Mouse (Mus musculus) midbrain, postnatal 0 days (tissue): ENCODE measurements around the gene Napa. TPM values are rescaled to one million over a fixed set of nuclear protein-coding genes. Genes with fewer than 3 reads are reported as not detected.

Experiments used
- ATAC-seq: fragments of 200-750 bp; cut with Nextera tagmentation; 2 replicates; pipeline ENCODE4 v1.8.0; 2017; ENCODE audit warnings: moderate number of reproducible peaks, mild to moderate bottlenecking, moderate TSS enrichment, moderate library complexity; ENCODE audit not compliant: low FRiP score
- DNase-seq: peaks from one replicate; pipeline ENCODE4 v3.0.0-alpha.2; 2015; ENCODE audit warnings: low spot score
- H3K27ac ChIP-seq: fragments of 300-500 bp; sonication (generic); 2 replicates; pipeline ENCODE4 v1.5.1; 2014; ENCODE audit warnings: low read depth, mild to moderate bottlenecking, low read length, mixed read lengths
- H3K27me3 ChIP-seq: fragments of 300-500 bp; sonication (generic); 2 replicates; pipeline ENCODE4 v1.6.1; 2014; ENCODE audit warnings: low read length, control low read depth, mixed read lengths; ENCODE audit not compliant: insufficient read depth
- H3K36me3 ChIP-seq: fragments of 300-500 bp; sonication (generic); 2 replicates; pipeline ENCODE4 v1.6.1; 2014; ENCODE audit warnings: low read length, control low read depth, mixed read lengths; ENCODE audit not compliant: insufficient read depth
- H3K4me1 ChIP-seq: fragments of 300-500 bp; sonication (generic); 2 replicates; pipeline ENCODE4 v1.6.1; 2014; ENCODE audit warnings: mild to moderate bottlenecking, control low read depth, antibody characterized with exemption, low read length, mixed read lengths; ENCODE audit not compliant: insufficient read depth
- H3K4me2 ChIP-seq: fragments of 300-500 bp; sonication (generic); 2 replicates; pipeline ENCODE4 v1.6.1; 2014; ENCODE audit warnings: low read depth, mild to moderate bottlenecking, low read length, mixed read lengths; ENCODE audit not compliant: poor library complexity, severe bottlenecking
- H3K4me3 ChIP-seq: fragments of 300-500 bp; sonication (generic); 2 replicates; pipeline ENCODE4 v1.5.1; 2014; ENCODE audit warnings: low read depth, mild to moderate bottlenecking, low read length, moderate library complexity
- H3K9ac ChIP-seq: fragments of 300-500 bp; sonication (generic); replicated peaks from 2 replicates; pipeline ENCODE4 v1.6.1; 2014; ENCODE audit warnings: mild to moderate bottlenecking, low read length, moderate library complexity, mixed read lengths; ENCODE audit not compliant: poor library complexity, severe bottlenecking
- H3K9me3 ChIP-seq: fragments of 300-500 bp; sonication (generic); 2 replicates; pipeline ENCODE4 v1.6.1; 2016; ENCODE audit warnings: low read length, control low read depth
- CTCF ChIP-seq: IDR thresholded peaks from 2 replicates; pipeline ENCODE4 v1.5.1; 2016; ENCODE audit warnings: antibody characterized with exemption, mild to moderate bottlenecking
- WGBS: fragments of 180-500 bp; shearing (Covaris S2); extraction: QIAGEN DNeasy Blood & Tissue Kit; methylation state at CpG from one replicate; pipeline ENCODE4 v1.1.7; 2014; 5-methylcytosine and 5-hydroxymethylcytosine counted together
- polyA plus RNA-seq: library from polyadenylated mRNA; unstranded; fragments of >200 nt; fragmentation: Nextera tagmentation; extraction: Ambion mirVana; gene quantifications from 2 replicates; pipeline ENCODE4 v1.2.1, GENCODE M21; 2015
- total RNA-seq: library from RNA; depleted of rRNA; stranded (reverse); fragments of >200 nt; gene quantifications from 2 replicates; pipeline ENCODE4 v1.2.3, GENCODE M21; 2014

Napa gene
- total and polyA plus RNA-seq, 2 experiments from 2014 or later, result 236 to 403 TPM

- Histone ChIP-seq H3K4me2 (no peak overlapping the region), H3K27ac (no peak overlapping the region), H3K27me3 (no peaks in the 10 kb centered on the region), H3K36me3 (peaks cover 34% of the 10 kb centered on the region), H3K9ac (no peak overlapping the region), H3K4me3 (no peak overlapping the region), H3K9me3 (no peaks in the 10 kb centered on the region), H3K4me1 (peaks cover 6% of the 10 kb centered on the region)
- no peak for DNase-seq
- WGBS, result 83% methylated on average over 15 of the region's 15 CpGs
- TF ChIP-seq CTCF, result no peak
- ATAC-seq, result no peak
Measured at GRCm38 (mm10) chr7:16101726-16102475, 3.6 kb downstream of the Napa start.

DNA sequence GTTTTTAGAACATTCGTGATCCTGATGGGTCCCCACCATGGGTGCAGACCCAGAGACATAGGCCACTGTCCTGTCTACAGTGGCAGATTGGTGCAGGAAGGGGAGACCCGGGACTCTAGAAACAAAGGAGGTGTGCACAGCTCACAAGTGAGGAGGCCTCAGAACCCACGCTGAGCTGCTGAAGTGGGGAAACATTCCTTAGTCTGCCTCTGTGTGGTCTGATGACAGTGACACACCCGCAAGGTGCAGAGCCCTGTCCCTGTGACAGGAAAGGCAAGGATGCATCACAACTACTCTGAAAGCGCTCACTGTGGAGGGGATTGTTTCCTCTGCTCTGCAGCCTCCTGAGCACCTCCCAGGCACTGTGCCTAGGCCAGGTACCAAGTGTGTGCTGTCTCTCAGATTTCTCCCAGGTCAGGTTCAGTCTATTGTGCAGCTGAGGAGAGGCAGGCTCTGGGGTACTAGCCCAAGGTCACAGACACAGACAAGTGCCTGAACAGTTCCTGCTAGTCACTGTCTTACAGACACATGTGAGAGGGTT is 4.5 kb downstream of the Napa start:
- H3K27me3 ChIP-seq, result no peaks in the 10 kb centered on the region
- ATAC-seq (no peak), DNase-seq (no peak)
- H3K27ac ChIP-seq, result no peak overlapping the region
- TF ChIP-seq CTCF, result no peak
- no peak overlapping the region for H3K4me2 ChIP-seq
- no peak overlapping the region; the same call in 1 of the 2 replicates for H3K9ac ChIP-seq
- H3K4me1 ChIP-seq, result peaks cover 6% of the 10 kb centered on the region
- peaks cover 34% of the 10 kb centered on the region for H3K36me3 ChIP-seq
- H3K4me3 ChIP-seq, result no peak overlapping the region
- H3K9me3 ChIP-seq, result no peaks in the 10 kb centered on the region
- WGBS, result 86% methylated on average over 5 of the region's 5 CpGs

- Histone ChIP-seq H3K9ac (0 out of 2 replicates have a peak overlapping the region, but pooled peaks have one; percentile 13), H3K4me1 (peaks cover 6% of the 10 kb centered on the region)
Measured at GRCm38 (mm10) chr7:16103760-16104159, 5.5 kb downstream of the Napa start.

DNA sequence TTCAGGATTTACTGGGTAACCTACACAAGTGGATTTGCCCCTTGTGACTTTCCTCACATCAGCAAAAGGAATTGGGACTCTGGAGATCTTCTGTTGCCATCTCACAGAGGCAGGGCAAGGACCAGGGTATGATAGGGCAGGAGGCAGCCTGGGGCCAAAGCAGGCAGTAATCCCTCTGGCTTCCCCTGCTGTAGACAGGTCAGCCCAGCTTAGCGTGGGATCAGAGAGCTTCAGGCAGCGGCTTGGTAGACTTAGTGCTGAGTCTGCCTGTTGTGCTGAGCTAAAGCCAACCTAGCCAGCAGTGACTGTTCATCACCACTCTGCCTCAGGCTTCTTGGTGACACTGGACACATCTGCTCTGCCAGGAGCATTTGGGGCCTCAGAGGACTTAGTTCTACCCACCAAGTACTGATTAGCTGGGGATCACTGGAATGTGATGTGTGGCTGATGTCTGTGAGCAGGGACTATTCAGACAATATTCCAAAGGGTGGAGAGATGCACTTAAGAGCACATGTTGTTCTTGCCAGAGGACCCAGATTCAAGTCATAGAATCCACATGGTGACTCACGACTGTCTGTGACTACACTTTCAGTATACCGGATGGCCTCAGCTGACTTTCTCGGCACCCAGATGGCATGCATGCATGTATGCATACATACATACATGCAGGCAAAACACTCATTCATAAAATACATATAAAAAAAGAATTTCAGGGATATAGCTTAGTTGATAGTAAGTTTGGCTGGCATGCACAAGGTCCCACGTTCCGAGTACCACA is 6.5 kb downstream of the Napa start:
- peaks cover 51% of the 10 kb centered on the region for H3K36me3 ChIP-seq
- H3K4me3 ChIP-seq, result no peak overlapping the region
- H3K4me1 ChIP-seq, result no peaks in the 10 kb centered on the region; the same call in 1 of the 2 replicates
- no peak overlapping the region for H3K27ac ChIP-seq
- H3K4me2 ChIP-seq, result no peak overlapping the region
- ATAC-seq (no peak), DNase-seq (no peak)
- H3K9me3 ChIP-seq, result no peaks in the 10 kb centered on the region
- WGBS, result 88% methylated on average over 7 of the region's 7 CpGs
- H3K9ac ChIP-seq, result 0 out of 2 replicates have a peak overlapping the region, but pooled peaks have one; percentile 4
- no peaks in the 10 kb centered on the region for H3K27me3 ChIP-seq
- TF ChIP-seq CTCF, result no peak

More at GRCm38 (mm10) chr7:16103760-16104159, 5.5 kb downstream of the Napa start:
- Histone ChIP-seq H3K9me3 (no peaks in the 10 kb centered on the region), H3K27me3 (no peaks in the 10 kb centered on the region), H3K4me3 (no peak overlapping the region), H3K27ac (0 out of 2 replicates have a peak overlapping the region, but pooled peaks have one; percentile 32), H3K36me3 (peaks cover 41% of the 10 kb centered on the region), H3K4me2 (no peak overlapping the region)
- DNase-seq, result peak; percentile 77
- 62% methylated on average over 6 of the region's 6 CpGs for WGBS
- ATAC-seq, result peak; percentile 17; the same call in 1 of the 2 replicates
- no peak for TF ChIP-seq CTCF

GRCm38 (mm10) chr7:16108886-16109542 is 10.8 kb downstream of the Napa start:
- WGBS, result 93% methylated on average over 9 of the region's 9 CpGs
- H3K4me1 ChIP-seq, result no peaks in the 10 kb centered on the region
- peaks cover 74% of the 10 kb centered on the region for H3K36me3 ChIP-seq
- H3K9ac ChIP-seq, result no peak overlapping the region
- no peak for ATAC-seq
- DNase-seq, result no peak
- no peaks in the 10 kb centered on the region for H3K9me3 ChIP-seq
- H3K4me3 ChIP-seq, result no peak overlapping the region
- H3K27ac ChIP-seq, result no peak overlapping the region
- H3K4me2 ChIP-seq, result no peak overlapping the region
- no peaks in the 10 kb centered on the region for H3K27me3 ChIP-seq
- TF ChIP-seq CTCF, result no peak
